Mouse (Mus musculus) liver, postnatal 0 days (tissue): ENCODE results near the gene Tmem131. TPM values are rescaled to one million over a fixed set of nuclear protein-coding genes. Genes with fewer than 3 reads are reported as not detected.
A peak's percentile ranks its signal among the peaks of the same experiment; 100 is the strongest.

Experiments
- ATAC-seq: fragments of 200-750 bp; cut with Nextera tagmentation; 2 replicates; pipeline ENCODE4 v1.8.0; 2017; ENCODE audit warnings: mild to moderate bottlenecking, moderate library complexity
- DNase-seq: peaks from one replicate; pipeline ENCODE4 v3.0.0-alpha.2; 2016
- H3K27ac ChIP-seq: fragments of 300-500 bp; sonication (generic); 2 replicates; pipeline ENCODE4 v1.5.1; 2014; ENCODE audit warnings: antibody characterized with exemption, moderate library complexity, mild to moderate bottlenecking, low read depth
- H3K27me3 ChIP-seq: fragments of 300-500 bp; sonication (generic); 2 replicates; pipeline ENCODE4 v1.6.1; 2014; ENCODE audit warnings: low read length, control low read depth, mixed read lengths; ENCODE audit not compliant: insufficient read depth
- H3K36me3 ChIP-seq: fragments of 300-500 bp; sonication (generic); replicated peaks from 2 replicates; pipeline ENCODE4 v1.6.1; 2014; ENCODE audit warnings: mild to moderate bottlenecking, control low read depth, low read length, moderate library complexity, mixed read lengths; ENCODE audit not compliant: insufficient read depth
- H3K4me1 ChIP-seq: fragments of 300-500 bp; sonication (generic); 2 replicates; pipeline ENCODE4 v1.6.1; 2014; ENCODE audit warnings: antibody characterized with exemption, mild to moderate bottlenecking, control low read depth; ENCODE audit not compliant: insufficient read depth
- H3K4me2 ChIP-seq: fragments of 300-500 bp; sonication (generic); 2 replicates; pipeline ENCODE4 v1.6.1; 2014; ENCODE audit warnings: low read depth, mild to moderate bottlenecking, low read length, moderate library complexity, mixed read lengths
- H3K4me3 ChIP-seq: fragments of 300-500 bp; sonication (generic); 2 replicates; pipeline ENCODE4 v1.5.1; 2014; ENCODE audit warnings: low read depth, low read length
- H3K9ac ChIP-seq: fragments of 300-500 bp; sonication (generic); replicated peaks from 2 replicates; pipeline ENCODE4 v1.6.1; 2014; ENCODE audit warnings: mild to moderate bottlenecking, moderate library complexity
- H3K9me3 ChIP-seq: fragments of 300-500 bp; sonication (generic); 2 replicates; pipeline ENCODE4 v1.6.1; 2016; ENCODE audit warnings: mild to moderate bottlenecking, control low read depth, low read length, mixed read lengths
- CTCF ChIP-seq: sonication (generic); IDR thresholded peaks from 2 replicates; pipeline ENCODE4 v1.5.1; 2016; ENCODE audit warnings: antibody characterized with exemption, low read depth
- EP300 ChIP-seq: IDR thresholded peaks from 2 replicates; pipeline ENCODE4 v1.6.1; 2016; ENCODE audit warnings: antibody characterized with exemption, low read depth, mild to moderate bottlenecking
- WGBS: fragments of 180-500 bp; shearing (Covaris S2); extraction: QIAGEN DNeasy Blood & Tissue Kit; methylation state at CpG from one replicate; pipeline ENCODE4 v1.1.7; 2014; ENCODE audit not compliant: insufficient replicate concordance; 5-methylcytosine and 5-hydroxymethylcytosine counted together
- polyA plus RNA-seq: library from polyadenylated mRNA; unstranded; fragments of >200 nt; fragmentation: Nextera tagmentation; extraction: Ambion mirVana; gene quantifications from 2 replicates; pipeline ENCODE4 v1.2.1, GENCODE M21; 2015

Tmem131 gene
- polyA plus RNA-seq, 1 experiment from 2014 or later, result 6.1 TPM

DNA sequence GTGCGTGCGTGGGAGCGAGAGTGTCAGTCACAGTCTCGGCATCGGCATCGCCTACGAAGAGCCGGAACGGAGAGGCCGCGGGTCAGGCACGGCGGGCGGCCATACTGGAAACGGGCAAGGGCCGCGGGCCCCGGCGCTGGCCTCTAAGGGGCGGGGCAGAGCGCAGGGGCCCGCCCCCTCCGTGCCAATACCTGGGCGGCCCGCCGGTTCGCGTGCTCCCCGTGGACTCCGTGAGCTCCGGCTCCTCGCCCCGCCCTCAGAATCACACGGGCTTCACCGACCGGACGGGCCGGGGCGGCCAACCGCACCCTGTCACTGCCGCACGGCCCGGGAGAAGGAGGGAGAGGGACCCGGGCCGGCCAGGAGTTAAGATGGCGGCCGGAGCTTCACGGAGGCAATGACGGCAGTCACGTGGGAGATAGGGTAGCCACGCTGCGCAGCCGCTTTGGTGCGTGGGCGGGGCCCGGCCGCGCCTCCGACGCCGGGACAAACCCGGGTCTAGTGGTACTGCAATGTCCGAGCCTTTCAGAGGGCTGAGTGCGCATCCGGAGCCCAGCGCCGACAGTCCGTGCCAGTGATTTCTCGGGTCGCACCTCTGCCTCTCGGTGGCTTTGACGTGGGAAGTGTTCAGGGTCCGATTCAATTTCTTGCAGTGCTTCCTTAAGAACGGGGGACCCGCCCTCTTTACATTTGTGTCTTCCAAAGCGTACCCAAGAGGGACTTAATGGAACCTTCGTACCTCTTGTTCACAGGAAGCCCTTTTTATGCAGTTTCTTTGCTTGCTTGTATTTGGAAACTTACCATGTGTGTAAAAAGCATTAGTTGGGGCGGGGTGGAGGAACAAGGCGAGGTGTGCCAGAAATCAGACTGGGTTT, 3.7 kb downstream of the Tmem131 start:
- peaks cover 36% of the 10 kb centered on the region for H3K4me1 ChIP-seq
- ATAC-seq, result peak; percentile 97
- H3K4me2 ChIP-seq, result peak overlapping the region; percentile 77
- peak overlapping the region; percentile 96 for H3K27ac ChIP-seq
- H3K9ac ChIP-seq, result peak overlapping the region; percentile 100
- peak; percentile 94 for DNase-seq
- H3K36me3 ChIP-seq, result no peaks in the 10 kb centered on the region
- WGBS, result under 1% methylated on average over 75 of the region's 79 CpGs
- no peaks in the 10 kb centered on the region for H3K9me3 ChIP-seq
- H3K4me3 ChIP-seq, result peak overlapping the region; percentile 100
- TF ChIP-seq EP300, result no peak
- no peak for TF ChIP-seq CTCF
- H3K27me3 ChIP-seq, result no peaks in the 10 kb centered on the region

DNA sequence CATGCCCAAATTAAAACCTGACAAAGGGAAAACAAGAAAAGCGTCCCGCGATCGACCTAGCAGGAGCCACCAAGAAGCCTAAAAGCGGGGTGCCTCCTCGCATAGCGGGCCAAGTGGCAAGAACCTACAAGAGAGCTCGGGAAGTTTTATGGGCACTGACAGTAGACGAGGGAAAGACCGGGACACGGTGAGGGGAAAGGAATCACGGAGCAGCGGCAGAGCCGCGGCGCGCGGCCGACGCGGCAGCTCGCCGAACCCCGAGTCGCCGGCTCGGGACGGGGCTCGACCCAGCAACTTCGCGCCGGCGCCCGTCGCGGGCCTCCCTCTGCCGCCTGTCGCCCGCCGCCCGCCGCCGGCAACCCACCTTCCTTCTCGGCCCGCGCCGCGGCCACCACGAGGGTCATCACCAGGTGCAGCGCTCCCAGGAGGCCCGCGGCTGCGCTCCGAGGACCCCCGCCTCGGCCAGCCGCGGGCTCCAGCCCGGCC, 4.6 kb downstream of the Tmem131 start:
- peak; percentile 58 for DNase-seq
- peaks cover 36% of the 10 kb centered on the region for H3K4me1 ChIP-seq
- H3K36me3 ChIP-seq, result no peaks in the 10 kb centered on the region
- peak overlapping the region; percentile 96 for H3K27ac ChIP-seq
- no peaks in the 10 kb centered on the region for H3K27me3 ChIP-seq
- under 1% methylated on average over 38 of the region's 59 CpGs for WGBS
- peak overlapping the region; percentile 100 for H3K4me3 ChIP-seq
- H3K9me3 ChIP-seq, result no peaks in the 10 kb centered on the region
- peak overlapping the region; percentile 100 for H3K9ac ChIP-seq
- peak overlapping the region; percentile 77 for H3K4me2 ChIP-seq
- peak; percentile 12 for ATAC-seq
- no peak for TF ChIP-seq CTCF
- no peak for TF ChIP-seq EP300

DNA sequence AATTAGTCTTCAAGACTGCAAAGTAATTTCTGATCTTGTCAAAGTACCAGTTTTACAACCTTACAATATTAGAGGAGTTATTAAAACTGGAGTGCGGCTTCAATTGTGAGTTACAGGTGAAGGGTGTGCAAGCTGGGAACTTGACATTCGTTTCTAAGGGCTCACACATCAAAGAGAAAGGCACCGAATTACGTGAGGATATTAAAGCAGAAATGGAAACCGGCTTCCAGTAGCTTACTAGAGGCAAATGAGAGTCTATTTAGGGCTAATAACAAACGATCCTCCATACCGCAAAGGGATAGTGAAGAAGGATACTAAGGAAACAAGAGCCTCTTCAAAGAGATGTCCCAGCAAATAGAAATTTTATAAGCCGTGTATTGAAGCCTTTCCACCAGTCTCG, 5.1 kb downstream of the Tmem131 start:
- DNase-seq, result no peak
- Histone ChIP-seq H3K9me3 (no peaks in the 10 kb centered on the region), H3K27me3 (no peaks in the 10 kb centered on the region), H3K4me1 (peaks cover 39% of the 10 kb centered on the region), H3K4me3 (peak overlapping the region; percentile 100), H3K4me2 (peak overlapping the region; percentile 77), H3K9ac (peak overlapping the region; percentile 100), H3K27ac (peak overlapping the region; percentile 96), H3K36me3 (no peaks in the 10 kb centered on the region)
- ATAC-seq, result no peak
- 5% methylated on average over 9 of the region's 9 CpGs for WGBS
- TF ChIP-seq CTCF (no peak), EP300 (no peak)

DNA sequence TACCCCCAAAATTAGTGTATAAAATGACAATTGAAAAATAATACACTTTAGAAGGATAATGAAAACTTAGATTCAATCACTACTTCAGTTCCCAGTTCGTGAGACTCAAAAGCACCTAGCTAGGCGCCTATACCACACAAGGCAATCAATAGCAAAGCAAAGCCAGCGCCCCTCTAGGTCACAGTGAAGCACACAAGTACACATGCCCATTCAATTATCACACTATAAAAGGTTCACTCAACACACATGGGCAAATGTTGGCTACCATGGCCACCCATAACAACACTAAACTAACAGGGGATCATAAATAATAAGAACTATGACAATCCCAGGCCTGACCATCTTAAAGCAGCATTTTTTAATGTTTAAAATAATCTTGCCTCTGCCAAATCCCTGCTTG, 5.8 kb downstream of the Tmem131 start:
- DNase-seq (peak; percentile 42), ATAC-seq (no peak)
- H3K36me3 ChIP-seq, result no peaks in the 10 kb centered on the region
- peaks cover 38% of the 10 kb centered on the region for H3K4me1 ChIP-seq
- H3K9me3 ChIP-seq, result no peaks in the 10 kb centered on the region
- H3K27me3 ChIP-seq, result no peaks in the 10 kb centered on the region
- H3K4me2 ChIP-seq, result peak overlapping the region; percentile 77
- WGBS, result 22% methylated on average over 3 of the region's 3 CpGs
- peak overlapping the region; percentile 100 for H3K9ac ChIP-seq
- peak overlapping the region; percentile 96 for H3K27ac ChIP-seq
- peak overlapping the region; percentile 100 for H3K4me3 ChIP-seq
- TF ChIP-seq CTCF, result peak; percentile 50
- no peak for TF ChIP-seq EP300

DNA sequence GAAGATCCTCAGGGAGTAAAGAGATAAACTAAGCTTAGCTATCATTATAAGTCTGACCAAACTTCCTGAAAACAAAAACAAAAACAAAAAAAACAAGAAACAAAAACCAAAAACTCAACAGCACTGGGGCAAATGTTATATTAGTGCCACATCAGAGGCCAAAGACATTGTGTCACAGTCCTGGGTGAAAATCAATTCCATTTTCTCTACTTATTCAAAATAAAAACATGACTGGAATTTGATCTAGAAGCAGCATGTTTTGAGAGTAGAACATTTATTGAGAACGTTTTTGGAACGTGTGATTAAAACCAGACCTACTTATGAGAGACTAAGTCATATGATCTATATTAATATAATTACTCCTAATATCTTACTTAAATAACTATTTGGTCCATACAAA, 6.5 kb downstream of the Tmem131 start:
- 64% methylated on average over 2 of the region's 2 CpGs for WGBS
- Histone ChIP-seq H3K27ac (peak overlapping the region; percentile 61; the same call in 1 of the 2 replicates), H3K4me2 (peak overlapping the region; percentile 77), H3K9ac (peak overlapping the region; percentile 100), H3K27me3 (no peaks in the 10 kb centered on the region), H3K4me1 (peaks cover 36% of the 10 kb centered on the region), H3K4me3 (peak overlapping the region; percentile 100), H3K36me3 (no peaks in the 10 kb centered on the region), H3K9me3 (no peaks in the 10 kb centered on the region)
- DNase-seq, result no peak
- TF ChIP-seq EP300 (no peak), CTCF (no peak)
- no peak for ATAC-seq

DNA sequence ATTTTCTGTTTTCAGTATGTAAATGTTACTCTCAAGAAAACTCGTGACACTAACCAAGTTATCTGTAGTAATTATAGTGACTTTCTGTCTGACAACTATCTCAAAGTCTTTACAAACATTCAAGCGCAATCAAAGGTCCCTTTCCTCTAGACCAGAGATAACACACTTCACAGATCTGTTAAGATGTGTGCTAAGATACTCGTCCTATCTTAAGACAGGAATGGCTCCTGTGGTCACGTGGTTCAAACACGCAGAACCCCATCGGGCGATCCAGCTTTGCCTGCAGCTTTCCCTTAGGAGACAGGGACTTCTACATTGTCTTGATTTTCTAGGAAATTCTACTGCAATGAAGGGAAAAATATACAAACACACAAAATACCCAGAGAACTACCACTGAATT, 6.9 kb downstream of the Tmem131 start:
- H3K4me3 ChIP-seq, result peak overlapping the region; percentile 100
- H3K9me3 ChIP-seq, result no peaks in the 10 kb centered on the region
- TF ChIP-seq EP300 (no peak), CTCF (no peak)
- peak overlapping the region; percentile 100 for H3K9ac ChIP-seq
- H3K27ac ChIP-seq, result peak overlapping the region; percentile 61; the same call in 1 of the 2 replicates
- H3K36me3 ChIP-seq, result no peaks in the 10 kb centered on the region
- H3K27me3 ChIP-seq, result no peaks in the 10 kb centered on the region
- DNase-seq (no peak), ATAC-seq (no peak)
- peaks cover 32% of the 10 kb centered on the region for H3K4me1 ChIP-seq
- peak overlapping the region; percentile 77 for H3K4me2 ChIP-seq
- WGBS, result 50% methylated on average over 7 of the region's 7 CpGs
